Mouse (Mus musculus): ENCODE results near the gene Rhbdl1.
"Not testable (repeated sequence)": the region's sequence is repeated elsewhere in the genome, so short reads cannot be mapped to it uniquely, and the experiment has no call there.

Rhbdl1 gene

DNA sequence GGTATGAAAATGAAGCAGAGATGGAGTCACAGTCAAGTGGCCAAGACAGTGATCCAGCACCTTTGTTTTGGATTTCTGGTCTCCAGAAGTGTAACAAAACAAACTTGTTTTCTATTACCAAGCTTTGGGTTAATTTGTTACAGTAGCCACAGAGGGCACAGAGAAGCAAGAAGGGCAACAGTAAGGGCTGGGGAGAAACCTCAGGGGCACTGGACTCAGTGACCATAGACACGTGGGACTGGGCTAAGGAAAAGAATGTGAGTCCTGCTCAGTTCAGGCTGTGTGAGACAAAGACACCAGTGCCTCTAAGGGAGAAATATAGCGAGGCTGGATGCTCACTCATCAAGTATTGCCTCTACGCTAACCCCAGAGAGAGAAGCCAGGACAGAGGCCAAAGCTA is 35.6 kb upstream of the Rhbdl1 start:
- DNase-seq (ENCODE audit: low read depth, low spot score): no peak

DNA sequence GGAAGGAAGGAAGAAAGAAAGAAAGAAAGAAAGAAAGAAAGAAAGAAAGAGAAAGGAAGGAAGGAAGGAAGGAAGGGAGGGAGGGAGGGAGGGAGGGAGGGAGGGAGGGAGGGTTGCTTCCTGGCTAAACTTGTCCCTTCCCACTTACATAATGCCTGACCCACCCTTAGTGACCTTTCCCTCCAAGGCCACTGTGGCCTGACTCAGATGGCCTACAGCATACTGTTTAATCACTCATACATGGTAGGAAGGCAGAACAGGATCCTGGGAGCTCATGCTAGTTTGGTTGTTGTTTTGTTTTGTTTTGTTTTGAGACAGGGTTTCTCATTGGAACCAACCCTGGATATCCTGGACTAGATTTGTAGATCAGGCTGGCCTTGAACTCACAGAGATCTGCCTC is 34.5 kb upstream of the Rhbdl1 start:
- not testable (repeated sequence) for DNase-seq (ENCODE audit: low read depth, low spot score)

DNA sequence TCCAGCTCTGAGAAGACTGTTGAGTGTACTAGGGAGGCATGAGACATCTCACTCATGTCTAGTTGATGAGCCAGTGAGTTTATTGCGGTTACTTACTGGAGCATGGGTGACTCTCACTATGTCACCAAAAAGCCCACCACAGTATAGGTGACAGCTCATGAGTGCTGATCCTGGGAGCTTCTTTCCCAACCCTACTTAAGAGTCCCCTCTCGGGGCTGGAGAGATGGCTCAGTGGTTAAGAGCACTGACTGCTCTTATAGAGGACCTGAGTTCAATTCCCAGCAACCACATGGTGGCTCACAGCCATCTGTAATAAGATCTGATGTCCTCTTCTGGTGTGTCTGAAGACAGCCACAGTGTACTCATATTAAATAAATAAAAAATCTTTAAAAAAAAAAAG is 32.9 kb upstream of the Rhbdl1 start:
- no peak for DNase-seq (ENCODE audit: low read depth, low spot score)

DNA sequence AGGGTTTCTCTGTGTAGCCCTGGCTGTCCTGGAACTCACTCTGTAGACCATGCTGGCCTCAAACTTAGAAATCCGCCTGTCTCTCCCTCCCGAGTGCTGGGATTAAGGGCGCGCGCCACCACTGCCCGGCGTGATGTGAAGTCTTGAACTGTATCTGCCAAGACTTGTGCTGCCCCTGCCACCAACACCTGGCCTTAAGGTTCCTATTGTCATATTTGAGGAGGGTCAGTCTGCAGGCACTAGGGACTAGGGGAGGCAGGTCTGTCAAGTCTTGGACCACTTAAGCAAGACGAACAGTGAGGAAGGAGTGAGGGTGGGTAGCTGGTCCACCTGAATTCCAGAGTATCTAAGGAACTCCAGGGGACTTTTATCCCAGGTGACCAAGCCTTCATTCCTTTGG is 32.4 kb upstream of the Rhbdl1 start:
- no peak for DNase-seq (ENCODE audit: low read depth, low spot score)

DNA sequence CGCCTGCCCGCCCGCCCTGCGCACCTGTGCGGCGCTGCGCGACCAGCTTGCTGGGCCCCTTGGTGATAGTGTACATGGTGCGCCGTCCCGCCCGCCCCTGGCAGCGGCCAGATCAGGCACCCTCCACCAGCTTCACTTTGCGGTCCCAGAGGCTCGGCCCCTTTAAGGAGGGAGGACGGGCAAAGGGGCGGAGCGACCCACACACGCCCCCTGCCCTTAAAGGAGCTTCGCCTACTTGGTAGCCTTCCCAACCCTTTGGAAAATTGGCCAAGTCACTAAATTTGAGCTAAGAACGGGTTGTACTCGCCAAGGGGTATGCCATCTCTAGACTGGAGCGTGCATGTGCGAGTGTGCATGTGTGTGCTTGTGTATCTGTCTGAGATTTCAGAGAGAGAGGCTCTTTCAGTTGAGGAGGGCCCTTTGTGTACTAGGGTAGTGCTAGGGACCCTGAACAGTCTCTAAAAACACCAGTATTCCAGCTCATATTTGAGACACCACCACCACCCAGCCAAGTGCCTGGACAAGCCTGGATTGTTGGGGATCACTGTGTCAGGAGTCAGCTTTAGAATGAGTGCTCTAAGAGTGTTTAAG is 31.6 kb upstream of the Rhbdl1 start, which contains the start of gene Mcrip2:
Gene Mcrip2, minus strand, starts transcription at position 164 of the 591 bp plus-strand sequence.
- DNase-seq (ENCODE audit: low read depth, low spot score): no peak

DNA sequence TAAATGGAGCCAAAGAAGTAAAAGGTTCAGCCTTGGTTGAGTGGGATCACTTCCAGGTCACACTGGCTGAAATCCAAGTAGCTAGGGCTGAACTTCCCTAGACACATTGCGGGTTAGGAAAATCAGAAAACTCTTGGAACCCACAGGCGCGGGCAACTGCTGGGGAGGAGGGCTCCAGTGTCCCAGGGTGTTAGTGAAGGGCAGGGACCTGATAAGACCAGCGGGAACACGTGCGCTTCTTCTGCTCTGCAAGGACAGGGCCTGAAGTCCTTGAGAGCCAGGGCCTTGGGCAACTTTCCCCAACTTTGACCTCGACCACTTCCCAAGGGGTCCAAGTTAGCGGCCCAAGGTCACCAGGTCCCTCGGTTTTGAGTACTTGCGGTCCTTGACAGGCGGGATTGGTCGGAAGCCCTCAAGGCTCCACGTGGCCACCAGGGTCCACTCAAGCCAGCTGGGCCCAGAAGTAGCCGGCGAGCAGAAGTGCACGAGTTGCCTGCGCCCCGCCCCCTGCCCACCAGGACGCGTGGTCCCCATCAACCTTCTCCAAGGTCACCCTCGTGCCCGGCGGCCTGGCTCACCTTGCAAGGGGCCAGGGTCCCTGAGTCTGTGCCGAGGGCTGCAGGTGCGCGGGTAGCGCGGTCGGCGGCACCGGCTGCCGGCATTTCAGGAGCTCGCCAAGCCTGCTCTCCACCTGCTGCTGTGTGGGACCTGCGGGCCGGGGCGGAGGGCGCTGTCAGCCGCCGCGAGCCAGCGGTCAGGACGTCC is 30.9 kb upstream of the Rhbdl1 start:
- DNase-seq (ENCODE audit: low read depth, low spot score): no peak

DNA sequence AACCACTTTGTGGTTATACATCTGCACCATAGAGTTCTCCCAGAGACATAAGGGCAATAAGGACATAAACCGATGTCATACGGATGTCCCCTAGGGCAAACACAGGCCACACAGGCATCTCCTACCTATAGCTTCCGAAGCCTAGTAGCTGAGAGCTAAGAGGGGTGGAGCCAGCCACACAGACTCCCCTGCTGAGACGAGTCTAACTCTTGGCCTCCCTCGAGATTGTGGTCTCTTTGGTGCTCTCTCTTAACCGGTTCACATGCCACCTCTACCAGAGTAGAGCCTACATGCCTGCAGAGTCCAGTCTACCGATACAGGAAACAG is 30.4 kb upstream of the Rhbdl1 start:
- no peak for DNase-seq (ENCODE audit: low read depth, low spot score)

DNA sequence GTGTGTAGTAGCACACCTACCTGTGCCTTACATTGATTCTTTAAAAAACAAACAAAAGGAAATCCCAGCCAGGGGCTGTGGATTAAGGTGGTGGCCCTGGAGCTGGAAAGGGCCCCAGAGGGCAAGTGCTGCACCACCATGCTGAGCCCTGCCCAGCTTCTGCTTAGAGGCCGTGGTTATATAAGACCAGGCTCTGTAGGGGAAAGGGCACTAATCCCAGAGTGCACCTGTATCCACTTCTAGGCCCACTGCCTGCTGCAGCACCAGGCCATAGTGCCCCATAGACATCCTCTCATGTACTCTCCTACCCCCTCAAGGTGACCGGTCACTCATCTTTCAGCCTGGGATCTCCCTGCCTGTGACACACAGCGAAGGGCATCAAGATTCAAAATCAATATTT is 29.1 kb upstream of the Rhbdl1 start:
- DNase-seq (ENCODE audit: low read depth, low spot score): no peak

DNA sequence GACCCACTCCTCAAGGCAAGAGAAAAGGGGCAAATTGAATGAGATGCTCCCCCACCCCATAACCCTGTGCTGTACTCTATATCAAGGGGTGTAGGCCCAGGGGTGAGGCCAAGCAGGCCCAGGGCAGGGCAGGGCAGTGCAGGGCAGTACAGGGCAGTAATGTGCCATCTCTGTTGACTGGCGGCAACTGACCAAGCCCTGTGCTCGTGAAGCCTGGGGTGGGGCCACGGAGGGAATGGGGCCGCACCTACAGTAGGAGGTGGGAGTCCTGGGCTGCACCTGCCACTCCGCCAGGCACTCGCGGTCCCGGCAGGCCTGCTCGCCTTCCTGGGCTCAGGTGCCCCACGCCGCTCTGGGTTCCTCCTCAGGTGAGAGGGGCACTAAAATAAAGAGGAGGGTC is 28.2 kb upstream of the Rhbdl1 start:
- DNase-seq (ENCODE audit: low read depth, low spot score): no peak

DNA sequence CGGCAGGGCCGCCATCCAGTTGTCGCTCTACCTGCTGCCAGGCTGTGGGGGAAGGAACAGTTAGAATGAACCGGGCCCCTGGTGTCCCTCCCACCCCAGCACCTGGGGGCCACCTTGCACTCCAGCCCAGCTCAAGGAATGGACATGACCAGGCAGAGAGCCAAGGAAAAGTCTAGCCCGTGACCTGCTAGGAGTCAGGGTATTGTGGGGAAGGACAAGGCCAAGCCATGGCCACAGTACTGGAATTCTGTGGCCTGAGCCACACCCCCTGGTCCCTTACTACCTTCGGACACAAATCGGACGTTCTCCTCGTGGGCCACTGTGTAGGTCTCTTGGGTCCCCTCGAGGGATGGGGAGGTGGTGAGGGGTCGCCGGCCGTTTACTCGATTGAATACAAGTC is 27.2 kb upstream of the Rhbdl1 start:
- no peak for DNase-seq (ENCODE audit: low read depth, low spot score)

DNA sequence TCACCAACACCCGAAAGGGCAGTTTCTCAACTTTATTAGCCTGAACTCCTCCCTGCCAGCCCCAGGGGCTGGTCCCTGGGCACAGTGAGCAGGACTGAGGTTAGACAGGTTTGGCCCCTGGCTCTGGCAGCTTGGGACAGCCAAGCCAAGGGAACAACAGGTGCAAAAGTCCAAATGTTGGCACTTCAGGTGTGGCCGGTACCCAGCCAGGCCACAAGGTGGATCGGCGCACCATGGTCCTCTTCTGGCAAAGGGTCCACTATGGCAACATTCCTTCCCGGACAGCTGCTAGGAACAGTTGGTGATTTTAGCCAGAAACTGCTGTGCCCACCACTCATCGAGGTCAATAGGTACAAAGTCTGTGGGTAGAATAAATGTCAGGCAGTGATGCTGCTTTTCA is 26.6 kb upstream of the Rhbdl1 start:
- DNase-seq (ENCODE audit: low read depth, low spot score): no peak

DNA sequence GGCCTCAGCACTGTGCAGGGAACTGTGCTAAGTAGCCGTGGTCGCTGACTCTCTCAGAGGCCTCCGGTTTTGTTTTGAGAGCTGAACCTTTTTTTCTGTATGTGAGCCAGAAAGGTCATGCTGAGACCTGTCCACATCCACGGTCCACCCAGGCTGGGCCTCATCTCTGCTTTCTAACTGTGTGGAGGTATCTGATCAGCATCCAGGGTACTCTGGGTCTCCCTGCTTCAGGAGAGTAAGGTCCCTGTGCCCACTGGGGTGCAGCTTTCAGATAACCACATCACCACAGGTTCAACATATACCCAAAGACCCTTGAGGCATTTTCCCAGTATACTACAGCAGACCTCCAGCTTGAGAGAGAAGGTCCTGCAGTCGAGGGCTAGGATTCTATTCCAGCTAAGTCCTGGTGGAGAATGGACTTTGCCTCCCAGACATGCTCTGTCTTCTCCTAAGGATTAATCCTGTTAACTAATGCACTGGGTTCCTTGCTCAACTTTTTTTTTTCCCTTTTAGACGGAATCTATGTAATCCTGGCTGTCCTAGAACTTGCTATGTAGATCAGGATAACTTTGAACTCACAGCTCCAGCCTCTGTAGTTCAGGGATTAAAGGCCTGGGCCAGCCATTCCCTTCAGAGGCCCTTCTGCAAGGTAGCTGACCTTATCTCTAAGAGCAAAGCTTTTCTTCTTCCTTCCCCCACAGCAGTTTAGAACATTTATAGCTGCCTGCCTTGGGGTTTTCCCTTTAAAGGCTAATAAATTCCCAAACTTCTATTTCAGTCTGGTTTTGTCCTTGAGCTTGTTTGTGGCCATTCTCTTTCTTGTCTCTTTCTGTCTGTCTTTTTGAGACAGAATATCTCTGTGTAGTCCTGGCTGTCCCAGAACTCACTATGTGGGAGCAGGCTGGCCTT is 24.9 kb upstream of the Rhbdl1 start:
- DNase-seq (ENCODE audit: low read depth, low spot score): no peak

DNA sequence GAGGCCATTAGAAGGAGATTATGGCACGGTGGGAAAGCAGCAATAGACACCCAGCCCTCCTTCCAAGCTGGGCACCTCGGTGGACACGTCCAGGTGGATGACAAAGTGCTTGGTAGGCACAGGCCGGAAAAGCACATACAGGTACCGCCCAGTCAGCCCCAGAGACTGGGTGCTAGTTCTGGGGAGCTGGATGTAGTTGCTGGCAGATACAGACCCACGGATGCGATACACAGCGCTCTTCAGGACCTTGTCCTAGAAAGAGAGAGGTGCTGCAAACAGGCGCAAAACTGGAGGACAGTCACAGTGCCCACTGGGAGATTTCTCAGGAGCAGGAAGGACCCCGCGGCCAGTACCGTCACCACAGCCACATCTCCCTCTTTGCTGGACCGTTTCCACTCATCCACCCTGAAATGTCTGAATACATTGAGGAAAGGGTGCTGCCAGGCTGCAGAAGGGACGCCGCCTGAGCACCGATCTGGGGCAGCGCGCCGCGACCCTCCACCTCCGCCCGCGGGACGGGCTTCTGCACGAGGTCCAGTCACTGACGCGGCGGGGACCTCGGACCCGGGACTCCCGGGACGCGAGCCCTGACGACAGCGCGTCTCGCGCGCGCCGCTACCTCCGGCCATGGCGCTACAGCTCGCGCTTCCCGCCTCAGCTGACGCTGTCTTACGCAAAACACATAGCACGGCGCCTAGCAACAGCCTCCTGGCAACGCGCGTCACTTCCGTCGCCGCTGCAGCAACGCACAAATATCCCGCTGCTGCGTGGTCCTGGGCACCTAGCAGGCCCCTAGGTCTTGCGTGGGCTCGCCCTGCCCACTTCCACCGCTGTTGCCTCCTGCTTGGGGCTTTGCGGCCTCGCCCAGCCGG is 24.0 kb upstream of the Rhbdl1 start, which contains the start of gene Wdr90:
Gene Wdr90, minus strand, starts transcription at position 670 of the 872 bp plus-strand sequence.
- DNase-seq (ENCODE audit: low read depth, low spot score): peak; percentile 84

DNA sequence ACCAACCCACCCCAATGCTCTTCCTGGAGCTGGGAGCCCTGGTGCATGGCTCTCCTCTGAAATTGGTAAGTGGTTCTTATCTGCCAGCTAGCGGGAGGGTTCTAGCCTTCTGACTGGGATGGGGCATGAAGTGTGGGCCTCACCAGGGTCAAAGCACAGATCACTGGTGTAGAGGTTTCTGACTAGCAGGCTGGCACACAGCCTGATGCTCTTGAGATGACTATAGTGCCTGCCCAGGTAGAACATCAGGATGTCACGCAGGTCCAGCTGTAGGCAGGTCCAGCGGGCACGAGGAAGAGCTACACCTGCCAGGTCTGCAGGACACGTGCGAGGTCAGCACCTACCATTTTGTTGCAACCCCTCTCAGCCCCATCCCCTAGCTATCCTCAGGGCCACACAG is 23.1 kb upstream of the Rhbdl1 start:
- DNase-seq (ENCODE audit: low read depth, low spot score): no peak

DNA sequence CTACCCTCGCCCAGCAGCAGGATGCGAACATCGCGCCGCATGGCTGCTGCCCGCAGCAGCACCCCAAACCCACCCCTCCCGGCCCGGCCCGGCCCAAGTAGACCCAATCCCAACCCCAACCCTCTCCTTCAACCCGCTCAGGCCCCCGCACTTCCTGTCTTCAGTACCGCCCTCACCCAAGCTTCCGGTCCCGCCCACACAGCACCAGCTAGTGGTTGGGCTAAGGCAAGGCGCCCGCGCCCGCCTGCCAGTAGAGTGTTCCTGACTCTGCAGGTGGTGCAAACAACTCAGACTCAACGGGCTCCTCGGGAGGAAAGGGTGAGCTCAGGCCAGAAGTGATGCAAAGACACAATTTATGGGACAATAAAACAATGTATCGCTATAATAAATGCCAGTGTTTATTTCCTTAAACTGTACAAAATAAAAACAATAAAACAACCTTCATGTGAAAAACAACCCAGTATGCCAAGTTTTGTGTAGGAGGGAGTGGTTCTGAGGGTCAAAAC is 7.4 kb upstream of the Rhbdl1 start, which contains the start of gene Rhot2:
Gene Rhot2, minus strand, starts transcription at position 456 of the 506 bp plus-strand sequence.
- peak; percentile 86 for DNase-seq (ENCODE audit: low read depth, low spot score)

DNA sequence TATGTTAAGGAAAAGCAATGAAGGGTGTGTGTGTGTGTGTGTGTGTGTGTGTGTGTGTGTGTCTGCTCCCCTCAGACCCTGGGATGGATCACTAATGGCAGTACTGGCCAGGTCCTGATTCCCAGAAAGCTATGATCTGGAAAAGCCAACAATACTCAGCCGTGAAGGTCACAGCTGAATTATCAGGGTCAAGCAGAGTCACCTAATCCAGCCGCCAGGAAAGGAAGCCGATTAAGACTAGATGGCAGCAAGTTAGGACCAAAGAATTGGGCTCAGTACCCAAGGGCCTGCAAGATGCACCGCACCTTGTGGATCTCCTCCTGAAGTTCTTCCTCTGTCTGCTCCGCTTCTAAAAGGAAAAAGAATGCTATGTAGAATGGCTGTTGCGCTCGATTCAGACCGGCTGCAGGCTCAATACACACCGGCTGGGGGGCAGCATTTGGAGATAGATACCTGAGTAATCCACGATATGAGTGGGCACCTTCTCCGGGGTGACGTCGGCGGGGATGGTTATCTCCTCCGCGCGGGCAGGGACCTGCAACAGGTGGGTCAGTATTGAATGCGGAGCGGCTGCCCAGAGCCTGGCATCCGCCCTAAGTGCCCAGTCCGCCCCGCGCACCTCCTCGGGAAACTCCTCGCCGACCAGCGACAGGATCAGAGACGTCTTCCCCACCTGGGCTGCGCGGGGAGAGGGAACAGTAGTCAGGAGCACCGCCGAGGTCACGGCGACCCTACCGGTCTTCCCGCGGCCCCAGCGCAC is 6.7 kb upstream of the Rhbdl1 start:
- DNase-seq (ENCODE audit: low read depth, low spot score): no peak

DNA sequence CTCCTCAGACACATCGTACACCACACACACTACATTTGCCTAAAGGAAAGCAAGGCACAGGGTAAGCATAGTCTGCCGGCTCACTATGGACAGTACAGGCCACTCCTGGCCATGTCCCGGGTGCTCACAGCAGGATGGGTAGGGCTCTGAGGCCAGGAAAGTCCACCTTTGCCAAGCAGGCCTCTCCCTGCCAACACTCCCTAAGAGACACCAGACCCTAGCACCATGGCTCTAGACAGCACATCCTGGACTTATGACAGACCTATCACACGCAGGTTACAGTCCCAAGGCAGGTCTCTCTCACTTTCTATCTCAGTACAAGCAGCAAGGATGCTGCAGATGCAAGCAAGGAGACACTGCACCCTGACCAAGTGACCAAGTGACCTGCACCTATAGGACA is 6.0 kb upstream of the Rhbdl1 start:
- no peak for DNase-seq (ENCODE audit: low read depth, low spot score)

DNA sequence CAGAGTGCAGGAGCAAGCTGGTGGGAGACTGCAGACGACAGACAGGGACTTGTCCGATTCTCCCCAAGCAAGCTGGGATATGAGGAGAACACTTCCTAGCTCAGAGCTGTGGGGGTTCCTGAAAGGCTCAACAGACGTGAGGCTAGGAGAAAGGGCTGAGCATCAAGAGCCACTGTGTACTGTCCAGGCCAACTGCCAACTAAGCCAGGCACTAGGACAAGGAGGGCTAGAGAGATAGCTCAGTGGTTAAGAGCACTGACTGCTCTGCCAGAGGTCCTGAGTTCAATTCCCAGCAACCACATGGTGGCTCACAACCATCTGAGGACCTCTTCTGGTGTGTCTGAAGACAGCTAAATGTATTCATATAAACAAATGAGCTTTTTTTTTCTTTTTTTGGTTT is 5.4 kb upstream of the Rhbdl1 start:
- DNase-seq (ENCODE audit: low read depth, low spot score): no peak

DNA sequence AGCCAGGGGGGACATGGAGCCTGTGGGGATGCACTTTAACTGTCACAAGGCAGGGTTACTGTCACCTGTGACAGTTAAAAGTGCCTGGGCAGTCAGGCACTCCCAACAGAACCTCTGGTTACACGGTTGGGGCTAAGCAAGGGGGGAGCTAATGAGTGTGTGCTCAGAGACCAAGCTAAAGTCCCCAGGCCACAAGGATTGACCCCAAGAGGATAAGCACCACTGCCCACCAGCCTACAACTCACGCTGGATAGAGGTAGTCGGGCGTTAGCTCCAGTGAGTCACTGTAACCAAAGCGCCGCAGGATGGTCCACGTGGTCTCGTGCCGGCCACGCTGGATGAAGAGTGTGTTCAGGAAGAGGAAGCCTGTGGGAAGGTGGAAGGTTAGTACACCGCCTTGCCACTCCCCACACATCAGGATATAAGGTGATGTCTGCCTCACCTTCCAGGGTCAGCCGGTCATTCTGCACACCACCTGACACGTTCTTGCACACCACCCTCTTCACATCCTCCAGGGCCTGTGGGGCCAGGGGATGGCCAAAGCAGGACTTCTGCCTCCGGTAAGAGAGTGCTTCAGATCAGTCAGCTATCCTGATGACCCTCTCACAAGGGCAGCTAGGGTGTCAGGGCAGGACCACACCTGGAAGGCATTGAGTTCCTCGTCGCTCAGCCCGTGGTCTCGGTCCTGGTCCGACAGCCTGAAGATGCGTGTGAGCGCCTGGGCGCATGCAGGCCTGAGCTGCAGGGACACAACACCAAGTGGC is 4.2 kb upstream of the Rhbdl1 start, which contains the start of gene Gm20683:
Gene Gm20683, minus strand, starts transcription at position 647 of the 764 bp plus-strand sequence.
- DNase-seq (ENCODE audit: low read depth, low spot score): no peak

DNA sequence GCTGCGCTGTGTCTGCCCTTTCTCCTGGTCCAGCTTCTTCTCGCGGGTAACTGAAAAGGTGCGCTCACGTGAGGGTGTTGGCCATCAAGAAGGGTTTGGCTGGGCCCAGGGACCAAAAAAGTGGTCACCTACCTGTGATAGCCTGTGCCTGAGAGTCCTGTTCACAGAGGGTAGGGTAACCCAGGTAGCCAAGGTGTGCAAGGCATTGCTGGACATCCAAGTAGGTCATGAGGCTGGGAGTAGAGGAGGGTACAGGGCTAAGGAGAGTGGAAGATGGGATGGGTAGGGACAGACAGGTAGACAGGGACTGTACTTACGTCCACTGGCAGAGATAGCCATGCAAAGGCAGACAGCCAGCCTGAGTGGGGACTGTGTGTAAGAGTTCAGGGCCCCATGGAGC is 3.4 kb upstream of the Rhbdl1 start:
- DNase-seq (ENCODE audit: low read depth, low spot score): no peak

Measured in retina, adult 2 months (tissue).